Mouse (Mus musculus) frontal cortex, postnatal 14 days (tissue): ENCODE measurements around the gene Bach2.

Experiments
- DNase-seq, 2 experiments: peaks; one replicate each; pipeline ENCODE4 v3.0.0; 2022; ENCODE audit warnings: low spot score in 2 of 2

The Bach2 gene

DNA sequence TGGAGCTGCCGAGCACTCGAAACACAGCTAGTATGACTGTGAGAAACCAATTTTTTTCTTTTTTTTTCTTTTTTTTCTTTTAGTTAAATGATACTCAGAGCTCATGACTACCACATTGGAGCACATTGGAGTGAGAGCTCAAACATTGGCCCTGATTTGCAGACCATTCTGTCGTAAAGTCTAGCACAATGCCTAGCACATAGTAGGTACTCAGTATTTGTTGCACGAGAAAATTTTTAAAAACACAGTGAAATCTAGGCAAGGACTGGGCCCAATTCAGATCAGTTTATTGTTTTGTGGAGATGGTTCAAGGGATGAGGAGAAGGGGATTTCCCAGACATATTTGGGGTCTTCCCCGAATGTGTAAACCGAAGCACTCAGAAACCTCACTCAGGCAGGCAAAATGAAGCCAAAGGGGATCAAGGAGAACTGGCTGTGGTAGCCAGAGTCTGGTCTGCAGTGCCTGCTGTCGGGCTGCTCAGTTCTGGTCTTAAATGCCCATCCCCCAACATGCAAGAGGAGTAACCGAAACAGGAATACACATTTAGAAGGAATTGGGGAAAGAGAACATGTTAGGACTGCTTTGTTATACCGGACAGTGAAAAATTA, 287.7 kb downstream of the Bach2 start:
- DNase-seq = no peak

- DNase-seq = no peak
Observed at GRCm38 (mm10) chr4:32529443-32529995, 290.9 kb downstream of the Bach2 start.

DNA sequence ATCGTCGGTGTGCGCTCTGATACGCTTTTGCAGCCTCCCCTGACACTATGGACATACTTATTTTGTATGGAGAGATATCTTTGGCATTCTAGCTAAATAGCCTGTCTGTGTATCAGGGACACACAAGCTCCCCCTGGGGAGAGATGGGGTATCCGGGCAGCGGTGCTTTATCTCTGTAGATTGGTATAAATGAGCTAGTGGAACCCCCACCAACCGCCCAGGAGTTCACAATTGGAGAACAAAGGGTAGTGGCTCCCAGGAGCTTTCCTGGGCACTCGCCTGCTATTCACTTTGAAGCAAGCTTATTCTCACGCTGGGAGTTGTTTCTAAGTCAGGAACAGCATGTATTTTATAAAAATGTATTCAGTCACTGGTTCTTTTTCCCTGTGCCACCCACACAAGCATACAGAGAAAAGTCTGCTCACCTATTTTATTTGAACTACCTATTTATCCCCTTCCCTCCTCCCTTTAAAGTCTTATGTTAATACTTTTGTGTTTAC, 291.9 kb downstream of the Bach2 start:
- DNase-seq = no peak

DNA sequence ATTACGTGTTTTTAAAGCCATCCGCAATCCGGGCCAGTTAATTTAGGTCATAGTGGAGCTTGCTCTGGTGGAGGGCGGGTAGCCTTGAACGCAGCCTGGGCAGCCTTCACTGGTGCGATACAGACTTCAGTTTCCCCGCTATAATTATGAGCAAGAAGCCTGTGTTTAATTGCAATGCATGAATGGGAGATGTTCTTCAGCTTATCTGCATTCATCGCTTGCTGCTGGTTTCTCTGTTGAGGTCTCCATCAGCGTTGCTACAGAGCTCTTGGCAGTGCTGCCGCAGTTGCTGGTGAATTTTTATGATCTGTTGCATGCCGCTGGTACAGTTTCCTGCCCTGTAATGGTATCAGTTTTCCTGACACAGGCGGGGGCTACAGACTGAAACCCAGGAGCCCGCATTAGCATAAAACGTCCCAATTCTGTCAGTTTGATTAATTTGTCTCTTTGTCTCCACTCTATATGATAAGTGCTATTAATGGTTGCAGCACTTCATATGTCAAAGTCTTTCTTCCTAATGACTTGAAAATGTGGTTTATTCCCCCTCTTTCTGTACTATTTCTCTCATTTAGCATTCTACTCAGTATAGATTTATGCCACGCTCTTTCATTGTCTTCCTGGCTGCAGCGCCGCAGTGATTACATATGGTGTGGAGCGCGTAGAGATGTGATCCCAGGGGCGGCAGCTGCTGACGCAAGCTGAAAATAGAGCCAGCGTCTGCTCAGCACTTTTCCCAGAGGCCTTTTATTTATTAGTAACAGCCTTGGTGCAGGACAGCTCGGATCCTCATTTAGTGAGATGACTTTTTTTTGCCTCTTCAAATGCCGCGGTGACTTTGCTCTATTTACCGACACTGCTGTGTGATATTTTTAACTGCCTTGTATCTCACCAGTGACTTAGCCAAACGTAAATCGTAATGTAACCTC, 292.6 kb downstream of the Bach2 start:
- no peak for DNase-seq

DNA sequence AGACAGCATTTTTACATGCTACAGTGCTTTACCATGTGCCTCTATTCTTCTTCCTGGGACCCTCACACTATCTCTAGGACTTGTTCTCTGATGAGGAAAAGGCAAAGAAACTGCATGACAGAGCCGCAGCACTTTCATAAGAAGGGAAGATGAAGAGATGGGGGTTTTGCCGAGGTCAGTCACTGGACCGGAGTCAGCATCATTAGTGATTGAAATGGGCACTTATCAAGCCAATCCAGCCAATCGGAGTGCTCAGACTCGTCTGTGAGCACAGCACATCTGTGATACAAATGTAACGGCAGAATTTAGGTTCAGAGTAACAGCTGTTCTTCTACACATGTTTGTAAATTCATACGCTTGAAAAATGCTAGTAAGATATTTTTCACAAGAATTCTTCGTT, 293.5 kb downstream of the Bach2 start:
- DNase-seq = no peak

DNA sequence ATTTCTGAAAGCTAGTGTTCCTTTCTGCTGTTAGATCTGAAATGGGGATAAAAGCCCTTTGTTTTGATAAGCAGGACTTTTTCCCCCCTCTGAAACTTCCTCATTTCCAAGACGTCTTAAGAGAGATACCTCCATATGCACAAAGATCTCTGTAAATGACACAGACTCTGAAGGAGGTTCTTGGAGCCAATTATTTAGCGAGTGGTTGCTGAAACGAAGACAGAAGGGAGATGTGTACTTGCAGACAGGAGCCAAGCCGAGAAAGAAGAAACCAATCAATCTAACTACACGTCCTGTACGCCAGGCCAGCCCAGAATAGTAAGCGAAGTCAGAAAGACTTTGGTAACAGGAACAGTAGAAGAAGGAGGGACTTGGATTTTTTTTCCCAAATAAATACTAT, 295.1 kb downstream of the Bach2 start:
- no peak for DNase-seq

- no peak for DNase-seq
Observed at GRCm38 (mm10) chr4:32535626-32536025, 297.0 kb downstream of the Bach2 start.

GRCm38 (mm10) chr4:32536870-32537508, 298.4 kb downstream of the Bach2 start:
- DNase-seq = no peak

DNA sequence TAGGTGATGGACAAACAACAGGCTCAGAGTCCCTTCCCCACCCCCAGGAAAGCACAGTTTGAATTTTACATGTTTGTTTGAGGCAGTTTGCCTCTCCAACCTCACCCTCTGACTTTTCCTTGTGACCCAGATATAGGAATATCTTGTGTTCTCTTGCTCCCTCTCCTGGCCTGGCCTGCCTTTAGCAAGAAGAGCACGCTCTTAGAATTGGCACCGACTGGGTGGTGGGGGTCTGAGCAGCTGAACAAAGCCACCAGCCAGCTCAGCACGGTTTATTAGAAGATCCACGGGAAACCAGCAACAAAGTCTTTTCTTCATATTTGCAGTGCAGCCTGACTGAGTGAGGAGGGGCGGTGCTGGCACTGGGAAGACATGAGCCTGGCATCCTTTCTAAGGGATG, 299.5 kb downstream of the Bach2 start:
- peak; percentile 66 to 70 for DNase-seq

- DNase-seq = no peak
Observed at GRCm38 (mm10) chr4:32538488-32538887, 299.9 kb downstream of the Bach2 start.

- no peak for DNase-seq
Observed at GRCm38 (mm10) chr4:32538987-32539386, 300.4 kb downstream of the Bach2 start.

- no peak for DNase-seq
Observed at GRCm38 (mm10) chr4:32544821-32545545, 306.4 kb downstream of the Bach2 start.

- DNase-seq = no peak
Observed at GRCm38 (mm10) chr4:32545548-32545947, 306.9 kb downstream of the Bach2 start.

DNA sequence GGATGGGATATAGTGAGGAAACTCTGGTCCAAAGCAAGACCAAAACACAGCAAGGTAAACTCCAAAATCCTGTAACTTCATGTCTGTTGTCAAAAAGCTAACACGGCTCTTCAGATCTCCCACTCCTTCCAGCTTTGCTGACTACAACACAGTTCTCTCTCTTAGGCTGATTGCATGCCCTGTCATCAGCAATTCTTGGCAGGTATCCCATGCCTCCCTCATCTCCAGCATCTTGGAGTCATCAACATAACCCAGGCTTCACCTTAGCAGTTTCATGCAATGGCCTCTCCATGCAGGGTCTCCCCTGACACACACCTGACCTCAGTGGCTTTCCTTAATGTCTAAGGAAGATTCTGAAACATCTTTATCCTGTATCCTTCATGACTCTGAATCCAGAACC, 310.5 kb downstream of the Bach2 start:
- DNase-seq = no peak

- no peak for DNase-seq
Observed at GRCm38 (mm10) chr4:32551337-32551736, 312.7 kb downstream of the Bach2 start.

GRCm38 (mm10) chr4:32555506-32555905, 316.9 kb downstream of the Bach2 start:
- no peak for DNase-seq

GRCm38 (mm10) chr4:32560246-32560645, 321.6 kb downstream of the Bach2 start:
- DNase-seq = no peak

- DNase-seq = no peak
Observed at GRCm38 (mm10) chr4:32560724-32561554, 322.3 kb downstream of the Bach2 start.

GRCm38 (mm10) chr4:32561555-32562095, 323.0 kb downstream of the Bach2 start:
- DNase-seq = peak; percentile 49 to 61
